Mouse (Mus musculus): ENCODE data around the gene Rxrg.
A peak's percentile ranks its signal among the peaks of the same experiment; 100 is the strongest.

Gene Rxrg

DNA sequence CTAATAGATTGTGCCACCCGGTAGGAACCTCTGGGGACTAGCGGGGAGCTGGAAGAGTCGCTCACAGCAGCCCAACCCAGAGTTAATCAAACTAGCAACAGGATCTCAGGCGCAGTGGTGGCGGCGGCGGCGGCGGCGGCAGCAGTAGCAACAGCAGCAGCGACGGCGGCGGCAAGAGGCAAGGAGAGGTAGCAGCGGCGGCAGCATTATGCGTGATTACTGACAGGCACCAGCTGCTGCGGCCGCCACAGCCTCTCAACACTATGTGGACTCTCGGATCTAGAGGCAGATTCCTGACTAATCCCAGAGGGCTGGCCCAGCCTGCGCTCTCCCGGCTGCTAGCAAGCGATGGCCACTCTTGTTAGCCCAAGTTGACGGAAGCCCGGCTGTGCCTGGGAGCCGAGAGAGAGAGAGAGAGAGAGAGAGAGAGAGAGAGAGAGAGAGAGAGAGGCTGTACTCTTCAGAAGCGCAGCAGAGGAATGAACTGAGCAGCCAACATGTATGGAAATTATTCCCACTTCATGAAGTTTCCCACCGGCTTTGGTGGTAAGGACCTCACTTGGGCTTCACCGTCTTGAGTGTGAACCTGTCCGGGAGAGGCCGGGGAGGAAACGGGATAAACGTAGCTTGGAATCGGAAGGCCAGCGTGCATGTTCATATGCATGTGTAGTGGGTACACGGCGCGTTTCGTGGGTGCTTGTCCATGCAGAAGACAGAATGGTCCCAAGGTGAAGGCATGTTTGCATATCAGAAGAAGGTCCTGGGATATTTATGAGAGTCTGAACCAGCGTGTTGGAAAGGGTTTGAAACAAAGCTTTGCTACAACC is at the start of gene Rxrg:
Gene Rxrg, plus strand, starts transcription at position 130 of the 827 bp plus-strand sequence.
- DNase-seq: peak; percentile 45 to 56

DNA sequence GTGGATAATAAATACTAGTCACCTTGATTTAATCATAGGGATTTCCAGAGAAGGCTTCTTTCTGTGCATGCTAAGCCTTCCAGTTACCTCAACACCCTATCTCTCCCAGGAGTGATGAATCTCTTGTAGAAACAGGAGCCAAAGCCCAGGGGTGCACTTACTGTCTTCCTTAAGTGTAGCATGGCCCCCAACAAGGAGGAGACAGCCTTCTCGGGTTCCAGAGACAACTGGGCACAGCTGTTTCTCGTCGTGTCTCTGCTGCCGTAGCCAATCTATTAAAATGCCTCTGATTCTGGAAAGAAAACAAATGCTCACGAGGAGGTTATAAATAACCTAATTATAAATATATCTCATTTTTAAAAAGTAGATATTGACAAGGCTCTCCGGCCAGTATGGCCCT is 48.9 kb upstream of the Rxrg start:
- DNase-seq: no peak

DNA sequence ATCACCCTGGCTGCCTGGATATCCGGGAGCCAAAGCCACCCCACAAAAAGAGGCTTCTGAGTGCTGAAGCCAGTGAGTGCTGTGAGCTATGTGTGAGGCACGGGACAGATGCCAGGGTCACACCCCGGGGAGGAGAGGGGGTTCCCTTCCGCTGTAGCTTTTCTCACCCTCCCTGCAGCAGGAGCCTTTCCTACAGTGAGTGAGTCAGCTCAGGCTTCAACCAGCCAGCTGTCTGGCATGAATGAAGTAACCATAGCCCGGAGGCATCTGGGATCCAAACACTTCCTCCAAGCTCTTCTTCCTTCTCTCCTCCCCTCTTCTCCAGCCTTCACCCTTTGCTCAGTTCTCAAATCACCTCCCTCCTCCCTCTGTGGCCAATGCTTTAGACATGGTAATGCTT is 46.6 kb upstream of the Rxrg start:
- no peak for DNase-seq

DNA sequence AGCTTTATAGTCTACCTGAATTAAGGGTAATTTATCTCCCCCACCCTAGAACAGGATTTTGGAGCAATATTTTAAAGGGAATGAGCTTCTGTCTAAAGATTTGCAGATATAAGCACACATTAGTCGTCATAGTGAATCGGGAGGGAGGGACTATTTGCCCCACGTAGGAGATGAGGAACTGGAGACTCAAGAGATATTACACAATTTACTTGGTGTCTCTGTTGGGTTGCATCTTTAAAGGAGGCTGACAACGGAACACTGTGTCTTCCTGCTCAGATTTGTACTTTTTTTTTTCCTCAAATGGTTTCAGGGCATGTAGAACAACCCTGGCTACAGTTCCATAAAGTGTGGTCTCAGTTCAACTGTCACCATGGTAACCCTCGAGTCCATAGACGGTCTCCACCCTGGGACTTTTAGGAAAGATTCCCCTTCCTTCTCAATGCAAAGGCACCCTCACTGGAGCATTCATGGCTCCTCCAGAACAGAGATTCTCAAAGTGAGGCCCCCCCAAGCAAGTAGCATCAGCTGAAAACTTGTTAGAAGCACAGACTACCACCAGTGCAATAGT is 44.1 kb upstream of the Rxrg start:
- DNase-seq: no peak

DNA sequence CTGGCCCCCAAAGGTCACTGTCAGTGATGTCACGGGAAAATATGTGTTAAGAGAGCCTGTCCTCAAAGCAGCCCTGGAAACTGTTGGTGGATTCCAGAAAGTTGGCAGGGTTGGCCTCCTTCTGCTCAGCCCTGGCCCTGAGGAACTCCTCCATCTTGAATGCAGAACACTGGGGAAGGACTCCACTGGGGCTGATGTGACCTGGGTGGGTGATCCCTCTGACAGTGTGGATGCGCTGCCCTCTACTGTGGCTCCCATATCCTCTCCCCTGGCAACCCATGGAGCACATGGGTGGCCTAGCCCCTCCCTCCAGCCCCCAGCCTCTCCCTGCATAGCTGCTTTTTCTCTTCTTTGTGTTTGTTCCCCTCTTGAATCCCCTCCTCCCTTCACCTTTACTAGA is 31.6 kb upstream of the Rxrg start:
- DNase-seq: no peak

GRCm38 (mm10) chr1:167579131-167579530 is 19.1 kb upstream of the Rxrg start:
- no peak for DNase-seq

- DNase-seq: no peak
Observed at GRCm38 (mm10) chr1:167583195-167583594, 15.0 kb upstream of the Rxrg start.

DNA sequence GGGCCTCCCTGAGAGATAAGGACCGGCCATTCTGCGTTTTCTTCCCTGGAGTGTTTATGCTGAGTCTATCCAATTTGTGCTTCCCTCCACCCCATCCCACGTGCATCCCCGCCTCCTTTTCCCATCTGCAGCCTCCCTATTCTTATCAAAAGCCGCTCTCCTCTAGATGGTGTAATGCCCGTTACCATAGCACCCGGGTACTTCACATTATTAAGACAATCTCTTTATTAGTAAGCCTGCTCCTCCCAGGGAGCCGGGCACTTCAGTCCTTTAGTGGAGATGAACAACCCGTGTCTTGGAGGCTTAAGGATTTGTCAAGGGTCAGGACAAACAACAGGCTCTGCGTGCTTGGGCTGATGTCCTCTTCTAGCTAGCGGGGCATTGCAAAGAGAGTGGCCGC is 14.3 kb upstream of the Rxrg start:
- no peak for DNase-seq

GRCm38 (mm10) chr1:167588747-167589558 is 9.2 kb upstream of the Rxrg start:
- no peak for DNase-seq

DNA sequence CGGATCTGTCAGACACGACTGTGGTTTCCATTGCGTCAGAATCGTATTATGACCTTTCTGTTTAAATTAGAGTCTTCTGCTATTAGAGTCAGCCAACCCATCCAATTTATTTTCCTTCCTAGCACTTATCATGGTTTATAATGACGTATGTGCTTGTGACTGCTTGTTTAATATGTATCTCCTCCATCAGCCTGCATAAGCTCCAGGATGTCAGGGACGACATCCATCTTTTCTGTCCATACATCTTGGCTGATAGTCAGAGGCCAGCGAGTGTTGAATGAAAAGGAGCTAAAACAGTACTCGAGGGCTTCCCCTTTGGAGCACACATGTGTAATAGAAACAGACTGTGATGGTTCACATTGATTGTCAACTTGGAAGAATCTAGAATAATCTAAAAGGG is 6.0 kb upstream of the Rxrg start:
- no peak for DNase-seq

- DNase-seq: no peak
Observed at GRCm38 (mm10) chr1:167599211-167599735, 1.1 kb downstream of the Rxrg start.

GRCm38 (mm10) chr1:167608201-167608741 is 10.1 kb downstream of the Rxrg start:
- no peak for DNase-seq

DNA sequence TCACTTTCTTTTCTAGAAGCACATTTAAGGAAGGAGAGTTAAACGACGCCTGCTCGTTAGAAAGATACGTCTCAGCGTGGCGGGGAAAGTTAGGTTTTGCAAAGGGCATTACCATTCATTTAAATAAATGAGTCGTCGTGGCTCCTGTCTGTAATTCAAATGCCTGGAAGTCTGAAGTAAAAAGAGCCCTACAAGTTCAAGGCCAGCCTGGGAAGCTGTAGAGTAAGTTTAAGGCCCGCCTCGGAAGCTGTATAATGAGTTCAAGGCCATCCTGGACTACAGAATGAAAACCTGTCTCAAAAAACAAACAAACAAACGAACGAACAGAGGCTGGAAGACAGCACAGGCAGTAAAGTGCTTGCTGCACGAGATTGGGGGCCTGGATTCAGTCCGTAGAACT is 18.9 kb downstream of the Rxrg start:
- DNase-seq: no peak

GRCm38 (mm10) chr1:167617995-167618489 is 19.9 kb downstream of the Rxrg start:
- peak; percentile 36 to 75 for DNase-seq

DNA sequence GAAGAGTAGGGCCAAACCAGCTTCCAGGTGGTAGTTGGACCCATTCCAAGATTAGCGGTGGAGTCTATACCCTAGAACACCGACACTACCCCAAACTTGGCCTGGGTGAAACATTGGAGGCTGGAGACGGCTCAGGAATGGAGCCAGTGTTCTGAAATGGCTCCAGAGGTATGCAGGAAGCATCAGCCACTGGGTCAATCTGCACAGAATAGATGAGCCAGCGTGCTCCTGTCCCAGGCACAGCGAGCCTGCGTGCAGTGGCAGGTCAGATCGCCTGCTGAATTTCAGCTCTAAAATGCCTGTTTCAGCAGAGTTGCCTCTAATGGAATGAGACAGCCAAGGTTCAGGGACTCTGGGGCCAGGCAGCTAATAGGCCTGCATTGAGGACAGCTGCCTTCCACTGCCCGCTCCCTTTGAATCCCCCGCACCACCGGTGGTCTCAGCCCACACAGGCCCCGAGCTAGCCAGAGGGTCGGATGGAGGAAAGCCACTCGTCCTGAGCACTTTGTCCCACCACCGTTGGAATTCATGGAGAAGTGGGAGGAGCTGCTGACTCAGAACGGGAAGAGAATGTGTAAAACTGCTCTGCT is 22.1 kb downstream of the Rxrg start:
- no peak for DNase-seq

DNA sequence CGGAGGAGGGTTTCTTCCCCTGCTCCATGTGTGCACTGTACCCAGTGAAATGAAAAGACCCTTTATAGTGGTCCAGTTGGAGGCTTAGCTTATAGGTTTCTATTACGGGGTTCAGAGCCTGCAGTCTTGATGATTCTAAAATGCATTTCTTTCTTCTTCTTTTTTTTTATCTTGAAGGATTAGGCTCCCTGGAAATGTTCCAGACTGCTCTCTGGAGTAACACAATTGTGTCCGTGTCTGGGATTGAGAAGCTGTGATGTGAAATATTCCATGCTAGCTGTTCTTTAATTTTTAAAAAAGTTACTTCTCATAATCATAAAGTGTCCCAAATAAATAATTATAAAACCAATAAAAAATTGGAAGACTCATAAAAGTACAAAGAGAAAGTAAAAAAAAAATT is 26.9 kb downstream of the Rxrg start:
- DNase-seq: no peak

GRCm38 (mm10) chr1:167631765-167632164 is 33.6 kb downstream of the Rxrg start:
- no peak for DNase-seq

DNA sequence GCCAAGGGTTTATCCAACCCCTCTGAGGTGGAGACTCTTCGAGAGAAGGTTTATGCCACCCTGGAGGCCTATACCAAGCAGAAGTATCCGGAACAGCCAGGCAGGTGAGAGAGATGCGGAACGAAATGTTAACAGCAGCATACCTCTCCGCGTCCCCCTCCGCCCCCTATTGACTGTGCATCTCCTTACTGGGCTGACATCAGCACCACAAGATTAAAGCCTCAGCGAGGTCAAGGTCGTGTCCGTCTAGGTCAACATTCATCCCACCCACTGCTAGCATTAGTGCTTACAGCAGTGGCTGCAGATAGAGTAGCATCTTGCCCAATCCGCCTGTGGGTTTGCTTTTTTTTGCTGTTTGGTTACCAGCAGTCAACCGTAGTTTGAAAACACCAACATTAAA is 37.5 kb downstream of the Rxrg start:
- no peak for DNase-seq

DNA sequence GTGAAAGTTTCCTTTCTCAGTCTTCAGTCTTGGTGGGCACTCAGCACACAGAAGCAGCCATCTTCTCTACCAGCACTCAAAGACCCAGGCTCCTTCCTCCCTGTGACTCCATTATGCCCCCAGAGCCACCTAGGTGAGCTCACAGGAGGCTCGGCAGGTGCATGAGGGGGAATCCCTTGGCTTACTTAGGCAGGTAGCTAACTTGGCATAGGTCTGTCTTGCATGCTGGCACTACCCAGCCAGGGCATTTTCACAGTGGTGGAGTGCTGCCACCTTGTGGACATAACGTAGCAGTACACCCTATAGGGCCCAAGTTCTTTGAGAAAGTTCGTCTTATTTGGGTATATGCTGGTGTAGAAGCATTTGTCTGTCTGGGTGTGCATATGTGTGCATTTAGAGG is 38.8 kb downstream of the Rxrg start:
- DNase-seq: peak; percentile 58 to 61

DNA sequence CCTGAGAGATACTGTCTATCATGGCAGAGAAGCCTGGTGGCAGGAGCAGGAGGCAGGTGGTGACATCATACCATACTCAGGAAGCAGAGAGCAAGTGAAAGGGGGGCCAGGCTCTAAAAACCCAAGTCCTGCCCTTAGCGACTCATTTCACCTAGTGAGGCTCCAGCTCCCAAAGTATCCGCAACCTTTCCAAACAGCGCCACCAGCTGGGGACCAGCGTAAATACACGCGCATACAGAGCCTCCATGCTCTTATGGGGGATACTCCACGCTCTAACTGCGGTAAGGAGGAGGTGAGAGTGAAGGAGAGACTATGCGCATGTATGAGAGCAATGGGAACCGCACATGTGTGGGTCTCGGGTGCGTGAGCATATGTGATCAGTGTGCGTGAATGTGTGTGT is 39.9 kb downstream of the Rxrg start:
- DNase-seq: peak; percentile 8 to 29

DNA sequence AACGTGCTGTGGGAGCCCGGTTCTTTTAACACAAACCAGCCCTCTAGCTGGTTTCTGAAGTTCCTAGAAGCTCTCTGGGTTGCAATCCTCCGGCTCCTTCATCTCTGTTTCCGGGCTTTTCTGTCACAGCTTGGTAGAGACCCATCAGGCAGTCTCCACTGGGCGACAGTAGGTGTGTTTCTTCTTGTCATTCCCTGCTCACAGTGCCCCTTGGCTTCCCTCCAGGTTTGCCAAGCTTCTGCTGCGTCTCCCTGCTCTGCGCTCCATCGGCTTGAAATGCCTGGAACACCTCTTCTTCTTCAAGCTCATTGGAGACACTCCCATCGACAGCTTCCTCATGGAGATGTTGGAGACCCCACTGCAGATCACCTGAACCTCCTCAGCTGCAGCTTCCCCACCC is 40.7 kb downstream of the Rxrg start:
- DNase-seq: peak in 1 of 2 experiments; percentile 31

DNA sequence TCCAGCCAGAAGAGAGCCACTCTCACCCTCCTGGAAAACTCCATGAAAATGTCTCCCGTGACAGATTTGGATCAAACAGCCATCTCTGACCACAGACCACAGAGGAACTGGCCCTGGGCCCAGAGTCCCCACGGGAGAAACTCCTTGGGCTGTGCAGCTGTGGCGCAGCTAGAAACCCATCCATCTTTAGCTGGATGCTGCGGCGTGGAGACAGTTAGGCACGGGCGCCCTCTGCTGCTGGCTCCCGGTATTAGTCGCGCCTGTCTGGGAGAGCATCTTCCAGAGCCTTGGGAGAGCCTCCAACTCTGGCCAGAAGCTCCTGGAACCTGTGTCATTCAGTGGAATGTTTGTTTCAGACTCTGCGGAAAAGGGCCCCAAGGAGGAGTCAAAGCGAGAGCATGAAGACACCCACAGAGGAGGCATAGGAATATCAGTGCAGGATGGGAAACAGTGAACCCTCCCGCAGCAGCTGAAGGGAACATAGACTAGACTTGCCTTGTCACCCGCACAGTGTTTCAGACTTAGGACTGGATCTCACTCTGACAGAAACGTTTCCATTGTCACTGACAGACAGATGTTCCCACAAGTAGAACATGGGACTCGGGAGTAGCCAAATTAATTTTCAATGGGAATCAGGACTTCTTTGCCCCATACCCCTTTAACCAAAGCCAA is 46.8 kb downstream of the Rxrg start:
- DNase-seq: peak; percentile 79 to 90
